Mouse (Mus musculus) thymus, postnatal 0 days (tissue): ENCODE measurements around the gene Stk33. TPM values are rescaled to one million over a fixed set of nuclear protein-coding genes. Genes with fewer than 3 reads are reported as not detected.
A peak's percentile ranks its signal among the peaks of the same experiment; 100 is the strongest.

Experiments used
- DNase-seq: peaks from one replicate; pipeline ENCODE4 v3.0.0-alpha.2; 2015; ENCODE audit warnings: low spot score
- polyA plus RNA-seq: library from polyadenylated mRNA; unstranded; fragments of >200 nt; fragmentation: Nextera tagmentation; extraction: Ambion mirVana; gene quantifications from 2 replicates; pipeline ENCODE4 v1.2.1, GENCODE M21; 2015

The Stk33 gene
- polyA plus RNA-seq, 1 experiment from 2014 or later = 0.55 TPM

GRCm38 (mm10) chr7:109251418-109251817 is 187.5 kb downstream of the Stk33 start:
- DNase-seq = no peak

- DNase-seq = no peak
Measured at GRCm38 (mm10) chr7:109244776-109245175, 194.1 kb downstream of the Stk33 start.

GRCm38 (mm10) chr7:109241313-109241712 is 197.6 kb downstream of the Stk33 start:
- no peak for DNase-seq

GRCm38 (mm10) chr7:109239346-109239745 is 199.5 kb downstream of the Stk33 start:
- no peak for DNase-seq

- no peak for DNase-seq
Measured at GRCm38 (mm10) chr7:109238724-109239123, 200.2 kb downstream of the Stk33 start.

GRCm38 (mm10) chr7:109234882-109235640 is 203.8 kb downstream of the Stk33 start:
- DNase-seq = no peak

- no peak for DNase-seq
Measured at GRCm38 (mm10) chr7:109234476-109234875, 204.4 kb downstream of the Stk33 start.

- no peak for DNase-seq
Measured at GRCm38 (mm10) chr7:109231881-109232321, 207.0 kb downstream of the Stk33 start.

- DNase-seq = no peak
Measured at GRCm38 (mm10) chr7:109231307-109231706, 207.6 kb downstream of the Stk33 start.

GRCm38 (mm10) chr7:109230806-109231205 is 208.1 kb downstream of the Stk33 start:
- DNase-seq = peak; percentile 52

Other genes starting within 250 kb of the Stk33 start
- 0.03 and 0.07 TPM in 2 replicates for gene Trim66, start 69.1 kb upstream of the Stk33 start, polyA plus RNA-seq
- gene Rpl27a, start 80.1 kb upstream of the Stk33 start, polyA plus RNA-seq = 171 and 173 TPM in 2 replicates